ENCODE assay signal across 9 mouse cellular contexts in genomic region chr14:46788505-46788901, GRCm38 (mm10). TPM values are rescaled to one million over a fixed set of nuclear protein-coding genes. Genes with fewer than 3 reads are reported as not detected.
A peak's percentile ranks its signal among the peaks of the same experiment; 100 is the strongest.
DNase-seq lines count a peak whose midpoint lies in the region; ATAC-seq and TF ChIP-seq lines count a peak whose summit lies in the region.
"Had no signal": no experiment of that assay in that cellular context is flagged by ENCODE, and none has a peak within 500 bp of the region (broad histone marks: within the 10 kb centered on the region; RNA-seq: fewer than 3 reads in every experiment).

No protein-coding gene starts in this region.

- no peaks in the 10 kb centered on the region for H3K27me3 ChIP-seq in heart, embryonic 10.5 days (ENCODE audit: insufficient read depth, poor library complexity, severe bottlenecking)
- no peaks in the 10 kb centered on the region for H3K27me3 ChIP-seq in ES-Bruce4 (ENCODE audit: control insufficient read depth, insufficient read depth, low read length, poor library complexity, severe bottlenecking)
- no peaks in the 10 kb centered on the region for H3K27me3 ChIP-seq in forebrain, embryonic 15.5 days
- H3K27me3 ChIP-seq in stomach, embryonic 16.5 days (ENCODE audit: control insufficient read depth, insufficient read depth, low read length) = no peaks in the 10 kb centered on the region
- H3K27me3 ChIP-seq: Patski had no signal

- no peaks in the 10 kb centered on the region for H3K9me3 ChIP-seq in heart, embryonic 10.5 days
- no peaks in the 10 kb centered on the region for H3K9me3 ChIP-seq in ES-Bruce4 (replicated peaks; ENCODE audit: control insufficient read depth, insufficient read depth, low read length, poor library complexity, severe bottlenecking)
- H3K9me3 ChIP-seq in forebrain, embryonic 15.5 days = no peaks in the 10 kb centered on the region
- H3K9me3 ChIP-seq in stomach, embryonic 16.5 days (replicated peaks; ENCODE audit: control insufficient read depth, low read length) = no peaks in the 10 kb centered on the region

- peaks cover 27% of the 10 kb centered on the region for H3K4me1 ChIP-seq in heart, embryonic 10.5 days
- peaks cover 2% of the 10 kb centered on the region for H3K4me1 ChIP-seq in ES-Bruce4 (ENCODE audit: control insufficient read depth, insufficient read depth, low read length)
- H3K4me1 ChIP-seq in forebrain, embryonic 15.5 days = peaks cover 18% of the 10 kb centered on the region
- peaks cover 8% of the 10 kb centered on the region for H3K4me1 ChIP-seq in stomach, embryonic 16.5 days (ENCODE audit: control insufficient read depth, insufficient read depth, low read length)

- 0 out of 2 replicates have a peak, but pooled peaks have one; percentile 3 for ATAC-seq in forebrain, embryonic 15.5 days (replicated peaks)
- ATAC-seq in stomach, embryonic 16.5 days (ENCODE audit: insufficient read depth, low FRiP score) = no peak; the same call in 1 of the 2 replicates

- TF ChIP-seq POLR2A in ES-Bruce4 (IDR thresholded peaks at IDR 0.05; ENCODE audit: insufficient read depth, low read length) = no peak

- peak overlapping the region; percentile 96 for H3K4me3 ChIP-seq in heart, embryonic 10.5 days
- H3K4me3 ChIP-seq in ES-Bruce4 (ENCODE audit: low read depth, low read length) = no peak overlapping the region
- H3K4me3 ChIP-seq in forebrain, embryonic 15.5 days = peak overlapping the region; percentile 87
- H3K4me3 ChIP-seq in stomach, embryonic 16.5 days (replicated peaks; ENCODE audit: low read length) = peak overlapping the region; percentile 95

- WGBS in heart, embryonic 10.5 days = 15% methylated on average over 8 of the region's 8 CpGs
- 29% methylated on average over 8 of the region's 8 CpGs for WGBS in forebrain, embryonic 15.5 days
- 17% methylated on average over 8 of the region's 8 CpGs for WGBS in stomach, embryonic 16.5 days

- no peak for TF ChIP-seq EP300 in ES-Bruce4 (IDR thresholded peaks at IDR 0.05; ENCODE audit: insufficient read depth, low read depth, low read length)

- TF ChIP-seq CTCF in ES-Bruce4 (IDR thresholded peaks at IDR 0.05; ENCODE audit: low read depth, low read length) = no peak

- peak overlapping the region; percentile 60; the same call in 1 of the 2 replicates for H3K9ac ChIP-seq in ES-Bruce4 (ENCODE audit: low read depth, poor library complexity, severe bottlenecking)
- peak overlapping the region; percentile 94; the same call in 1 of the 2 replicates for H3K9ac ChIP-seq in forebrain, embryonic 15.5 days (replicated peaks)
- peak overlapping the region; percentile 29 for H3K9ac ChIP-seq in stomach, embryonic 16.5 days (ENCODE audit: low read length)

- H3K4me2 ChIP-seq in forebrain, embryonic 15.5 days (replicated peaks) = peak overlapping the region; percentile 21; the same call in 1 of the 2 replicates
- peak overlapping the region; percentile 41 for H3K4me2 ChIP-seq in stomach, embryonic 16.5 days (ENCODE audit: low read depth, low read length)

- DNase-seq in heart, embryonic 10.5 days (ENCODE audit: low spot score) = no peak
- no peak for DNase-seq in heart, postnatal 25 days (ENCODE audit: low spot score)
- DNase-seq in liver = peak; percentile 28
- DNase-seq in layer of hippocampus, postnatal 14 days (ENCODE audit: low spot score in 2 of 2) = no peak
- DNase-seq in right cerebral cortex, postnatal 36 days (ENCODE audit: low spot score in 2 of 2) = no peak

- H3K36me3 ChIP-seq in heart, embryonic 10.5 days = peaks cover 15% of the 10 kb centered on the region
- peaks cover 5% of the 10 kb centered on the region; the same call in 1 of the 2 replicates for H3K36me3 ChIP-seq in ES-Bruce4 (ENCODE audit: control insufficient read depth, insufficient read depth, low read length, poor library complexity, severe bottlenecking)
- H3K36me3 ChIP-seq in forebrain, embryonic 15.5 days = 0 out of 2 replicates have a peak, but pooled peaks cover 2% of the 10 kb centered on the region
- no peaks in the 10 kb centered on the region for H3K36me3 ChIP-seq in stomach, embryonic 16.5 days (ENCODE audit: control insufficient read depth, insufficient read depth, low read length)

- intact Hi-C loops in heart, postnatal 25 days (cut with DNase I) = loop anchor here (2.0 kb wide), 1 partner anchor 32 kb away; no protein-coding TSS in a partner anchor

- H3K27ac ChIP-seq in heart, embryonic 10.5 days = peak overlapping the region; percentile 98
- no peak overlapping the region for H3K27ac ChIP-seq in ES-Bruce4 (ENCODE audit: insufficient read depth, low read length)
- no peak overlapping the region for H3K27ac ChIP-seq in forebrain, embryonic 15.5 days (replicated peaks)
- H3K27ac ChIP-seq in stomach, embryonic 16.5 days (ENCODE audit: low read length) = peak overlapping the region; percentile 34

RNA-seq across cellular contexts. Expression of gene Cnih1, which starts 0.3 kb away (rescaled TPM):
- polyA plus RNA-seq in heart, embryonic 10.5 days (2016; fragmentation: Nextera tagmentation; extraction: Ambion mirVana) = 197 and 200 TPM in 2 replicates
- total RNA-seq in heart, postnatal 25 days (2021) = 10 to 100 TPM; 52.5 to 53.5 TPM
- 148 and 163 TPM in 2 replicates for polyA plus RNA-seq in ES-Bruce4 (2011; ENCODE audit: insufficient read depth, insufficient read length, low read depth, missing spikeins)
- 145 and 150 TPM in 2 replicates for polyA plus RNA-seq in forebrain, embryonic 15.5 days (2015; fragmentation: Nextera tagmentation; extraction: Ambion mirVana)
- polyA plus RNA-seq in stomach, embryonic 16.5 days (2015; fragmentation: Nextera tagmentation; extraction: Ambion mirVana) = 176 and 182 TPM in 2 replicates
- 10 to 100 TPM; 66.1 to 69.6 TPM for total RNA-seq in layer of hippocampus, postnatal 14 days (2021)

RNA-seq across cellular contexts. Expression of gene Cdkn3, which starts 28.2 kb away (rescaled TPM):
- 46.8 and 52.6 TPM in 2 replicates for polyA plus RNA-seq in heart, embryonic 10.5 days (2016; fragmentation: Nextera tagmentation; extraction: Ambion mirVana)
- 1 to 10 TPM in 1 of 2 experiments, under 1 TPM in 1; 0.83 to 1.2 TPM for total RNA-seq in heart, postnatal 25 days (2021)
- 26.9 and 31.8 TPM in 2 replicates for polyA plus RNA-seq in ES-Bruce4 (2011; ENCODE audit: insufficient read depth, insufficient read length, low read depth, missing spikeins)
- 16.8 and 18.8 TPM in 2 replicates for polyA plus RNA-seq in forebrain, embryonic 15.5 days (2015; fragmentation: Nextera tagmentation; extraction: Ambion mirVana)
- polyA plus RNA-seq in stomach, embryonic 16.5 days (2015; fragmentation: Nextera tagmentation; extraction: Ambion mirVana) = 46.0 and 48.3 TPM in 2 replicates
- 1 to 10 TPM in 1 of 2 experiments, under 1 TPM in 1; 0.44 to 1.0 TPM for total RNA-seq in layer of hippocampus, postnatal 14 days (2021)

RNA-seq across cellular contexts. Expression of gene Gmfb, which starts 33.5 kb away (rescaled TPM):
- 73.6 and 75.6 TPM in 2 replicates for polyA plus RNA-seq in heart, embryonic 10.5 days (2016; fragmentation: Nextera tagmentation; extraction: Ambion mirVana)
- total RNA-seq in heart, postnatal 25 days (2021) = 10 to 100 TPM; 30.5 to 33.5 TPM
- polyA plus RNA-seq in ES-Bruce4 (2011; ENCODE audit: insufficient read depth, insufficient read length, low read depth, missing spikeins) = 105 and 114 TPM in 2 replicates
- polyA plus RNA-seq in forebrain, embryonic 15.5 days (2015; fragmentation: Nextera tagmentation; extraction: Ambion mirVana) = 103 and 116 TPM in 2 replicates
- polyA plus RNA-seq in stomach, embryonic 16.5 days (2015; fragmentation: Nextera tagmentation; extraction: Ambion mirVana) = 51.7 and 54.8 TPM in 2 replicates
- total RNA-seq in layer of hippocampus, postnatal 14 days (2021) = 100 to 1,000 TPM; 167 to 184 TPM

RNA-seq across cellular contexts. Expression of gene Cgrrf1, which starts 43.4 kb away (rescaled TPM):
- polyA plus RNA-seq in heart, embryonic 10.5 days (2016; fragmentation: Nextera tagmentation; extraction: Ambion mirVana) = 30.1 and 33.8 TPM in 2 replicates
- total RNA-seq in heart, postnatal 25 days (2021) = 10 to 100 TPM; 37.4 to 39.8 TPM
- 12.4 and 15.2 TPM in 2 replicates for polyA plus RNA-seq in ES-Bruce4 (2011; ENCODE audit: insufficient read depth, insufficient read length, low read depth, missing spikeins)
- 14.6 and 14.9 TPM in 2 replicates for polyA plus RNA-seq in forebrain, embryonic 15.5 days (2015; fragmentation: Nextera tagmentation; extraction: Ambion mirVana)
- polyA plus RNA-seq in stomach, embryonic 16.5 days (2015; fragmentation: Nextera tagmentation; extraction: Ambion mirVana) = 22.8 and 25.0 TPM in 2 replicates
- 10 to 100 TPM; 17.5 to 21.5 TPM for total RNA-seq in layer of hippocampus, postnatal 14 days (2021)

Comparison
In these comparisons a context has a peak if more than half of its experiments do, and no peak if none do; other contexts are left out.
1. H3K27ac ChIP-seq: peak in heart, embryonic 10.5 days (single experiment) and stomach, embryonic 16.5 days (single experiment); none in ES-Bruce4 (single experiment) and forebrain, embryonic 15.5 days (single experiment).
2. H3K9ac ChIP-seq: peak in every context shown above with its lines; median percentile 94 in forebrain, embryonic 15.5 days; 60 in ES-Bruce4; 29 in stomach, embryonic 16.5 days.